Mouse (Mus musculus) left cerebral cortex, adult 18-20 months (tissue): ENCODE measurements at regions not wholly inside any gene's neighbourhood (a gene's known extent, or its start where the extent isn't known, plus 50 kb on each side); places are given as distances from the start of the nearest gene placed in this dataset.

ENCODE experiments used
- DNase-seq, 2 experiments: peaks; one replicate each; pipeline ENCODE4 v3.0.0; 2021 to 2022; ENCODE audit warnings: low spot score in 2 of 2, mixed read lengths in 1 of 2

DNA sequence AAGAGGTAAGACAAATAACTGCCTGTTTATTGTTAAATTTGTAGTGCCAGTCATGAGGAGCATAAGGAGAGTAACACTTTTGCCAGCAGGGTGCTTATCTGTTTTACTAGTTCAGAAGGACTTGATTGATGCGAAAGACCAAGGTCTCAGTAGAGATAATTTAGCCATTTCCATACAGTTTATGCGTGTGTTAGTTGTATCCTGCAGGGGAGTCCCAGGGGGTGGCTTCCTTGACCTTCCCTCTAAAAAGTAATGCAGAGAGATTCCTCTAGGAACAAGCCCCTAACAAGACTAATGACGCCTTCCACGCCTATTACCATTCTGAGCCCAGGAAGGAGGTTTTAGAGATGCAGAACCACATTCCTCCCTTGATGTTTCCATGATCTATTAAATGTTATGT lies 192.6 kb upstream of the Gm49339 start:
- DNase-seq = no peak

DNA sequence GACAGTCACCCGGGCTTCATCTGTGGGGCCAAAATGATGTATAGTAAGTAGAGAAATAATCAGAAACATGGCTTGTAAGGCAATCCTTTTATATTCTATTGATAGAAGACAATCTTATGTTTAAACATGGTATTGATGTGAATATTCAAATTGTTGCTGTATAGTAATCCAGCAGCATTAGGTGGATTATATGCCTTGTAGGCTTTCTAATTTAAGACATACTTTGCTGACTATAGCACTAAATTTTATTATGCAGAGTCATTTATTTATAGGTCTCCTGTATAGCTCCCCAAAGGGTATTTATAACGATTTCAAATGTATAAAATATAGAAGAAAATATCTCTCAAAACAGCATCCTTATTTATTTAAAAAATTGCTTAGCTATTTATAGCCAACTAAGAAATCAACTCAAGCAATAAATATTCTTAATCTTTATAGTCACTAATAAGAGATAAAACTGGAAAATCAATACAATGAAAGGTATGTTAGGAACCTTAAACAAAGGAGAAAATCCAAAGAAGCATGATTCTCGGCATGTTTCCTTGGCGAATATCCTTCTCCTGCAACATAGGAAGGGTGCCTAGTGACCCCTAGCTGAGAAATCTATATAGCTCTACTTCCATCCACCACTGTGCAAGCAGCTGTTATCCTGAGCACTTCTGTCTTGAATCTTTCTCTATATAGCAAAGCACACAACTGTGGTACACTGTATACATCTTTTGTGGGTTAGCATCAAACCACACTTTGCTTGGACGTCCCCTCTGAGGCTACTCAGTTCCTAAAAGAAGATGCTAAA lies 188.8 kb upstream of the Gm49339 start:
- DNase-seq = no peak

DNA sequence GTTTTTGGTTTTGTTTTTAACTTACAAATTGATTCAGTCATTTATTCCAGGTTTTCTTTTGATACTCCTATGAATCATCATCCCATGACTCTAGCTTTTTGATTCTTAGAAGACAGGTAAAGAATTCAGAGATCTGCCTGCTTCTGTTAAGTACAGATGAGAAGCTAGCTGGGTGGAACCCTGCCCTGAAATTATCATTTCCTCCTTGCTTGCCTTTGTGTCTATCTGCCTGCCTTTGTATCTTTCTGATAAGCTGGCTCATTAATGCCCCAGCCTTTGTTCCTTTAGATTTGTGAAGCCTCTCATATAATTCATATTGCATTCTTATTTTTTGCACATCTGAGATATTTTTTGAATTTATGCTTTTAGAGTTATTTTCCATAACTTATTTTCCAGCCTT lies 167.6 kb upstream of the Gm49339 start:
- no peak for DNase-seq

DNA sequence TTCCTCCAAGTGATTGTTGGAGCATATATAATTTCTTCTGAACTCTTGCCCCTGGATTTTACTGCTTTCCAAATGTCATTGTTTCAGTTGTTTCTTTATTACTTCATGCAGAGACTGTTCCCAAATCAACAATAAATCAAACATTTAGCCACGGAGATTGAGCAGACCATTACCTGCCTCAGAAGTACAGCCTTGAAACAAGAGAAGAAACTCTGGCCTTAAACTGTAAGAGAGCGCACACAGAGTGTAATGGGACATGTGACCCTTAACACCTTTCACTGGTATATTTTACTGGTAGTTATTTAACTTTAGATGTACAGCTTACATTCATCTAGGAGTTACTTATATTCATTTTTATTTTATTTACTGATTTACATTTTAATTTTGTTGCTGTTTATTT lies 160.2 kb upstream of the Gm49339 start:
- no peak for DNase-seq

DNA sequence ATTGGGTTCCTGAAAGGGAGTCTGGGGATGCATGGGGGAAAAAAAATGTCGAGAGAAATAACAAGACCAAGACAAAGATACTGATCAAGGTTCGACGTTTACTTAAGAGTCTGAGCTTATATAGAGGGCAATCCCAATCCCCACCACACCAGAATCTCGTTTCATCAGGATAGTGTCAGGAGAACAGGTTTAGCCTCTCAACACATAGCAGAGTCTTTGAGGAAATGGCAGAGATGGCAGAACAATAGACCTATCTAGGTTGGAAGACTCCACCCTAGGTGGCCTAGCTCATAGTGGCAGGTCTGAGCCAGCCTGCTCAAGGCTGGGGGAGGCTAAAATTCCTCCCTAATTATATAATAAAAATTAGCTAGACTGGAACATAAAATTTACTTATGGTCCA lies 151.6 kb upstream of the Gm49339 start:
- no peak for DNase-seq

DNA sequence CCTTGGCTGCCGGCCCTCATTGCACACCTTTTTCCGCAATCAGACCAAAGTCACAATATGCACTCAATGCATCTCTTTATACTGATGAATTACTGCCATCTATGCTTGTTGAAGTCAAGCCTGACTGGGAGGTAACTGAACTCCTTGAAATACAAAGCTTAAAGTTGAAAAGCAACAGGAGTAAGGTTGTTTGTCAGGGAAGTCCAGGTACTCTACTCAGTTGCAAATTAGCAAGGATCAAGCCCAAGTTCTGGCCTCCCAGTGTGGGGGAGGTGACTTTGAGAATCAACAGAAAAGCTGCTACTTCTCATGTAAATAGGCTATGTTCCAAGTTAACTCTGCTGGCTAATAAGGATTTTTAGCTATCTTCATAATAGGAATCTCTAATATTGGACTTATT lies 151.0 kb upstream of the Gm49339 start:
- no peak for DNase-seq
